Mouse (Mus musculus) hindbrain, embryonic 15.5 days (tissue): Measurements from ENCODE around the gene Hist1h4k. TPM values are rescaled to one million over a fixed set of nuclear protein-coding genes. Genes with fewer than 3 reads are reported as not detected.
"Not testable (repeated sequence)": the region's sequence is repeated elsewhere in the genome, so short reads cannot be mapped to it uniquely, and the experiment has no call there.

Source experiments
- ATAC-seq: fragments of 200-750 bp; cut with Nextera tagmentation; 2 replicates; pipeline ENCODE4 v1.8.0; 2017; ENCODE audit warnings: low read depth, moderate number of reproducible peaks, moderate TSS enrichment; ENCODE audit not compliant: low FRiP score
- H3K27ac ChIP-seq: fragments of 300-500 bp; sonication (generic); replicated peaks from 2 replicates; pipeline ENCODE4 v1.5.1; 2015; ENCODE audit warnings: mild to moderate bottlenecking, inconsistent platforms
- H3K27me3 ChIP-seq: fragments of 300-500 bp; sonication (generic); 2 replicates; pipeline ENCODE4 v1.6.1; 2015; ENCODE audit warnings: control low read depth, inconsistent platforms
- H3K36me3 ChIP-seq: fragments of 300-500 bp; sonication (generic); 2 replicates; pipeline ENCODE4 v1.6.1; 2015; ENCODE audit warnings: control low read depth, inconsistent platforms
- H3K4me1 ChIP-seq: fragments of 300-500 bp; sonication (generic); replicated peaks from 2 replicates; pipeline ENCODE4 v1.6.1; 2015; ENCODE audit warnings: control low read depth, inconsistent platforms
- H3K4me2 ChIP-seq: fragments of 300-500 bp; sonication (generic); 2 replicates; pipeline ENCODE4 v1.6.1; 2015; ENCODE audit warnings: moderate library complexity, mild to moderate bottlenecking, inconsistent platforms
- H3K4me3 ChIP-seq: fragments of 300-500 bp; sonication (generic); 2 replicates; pipeline ENCODE4 v1.5.1; 2015; ENCODE audit warnings: mild to moderate bottlenecking, inconsistent platforms
- H3K9ac ChIP-seq: fragments of 300-500 bp; sonication (generic); 2 replicates; pipeline ENCODE4 v1.6.1; 2015; ENCODE audit warnings: inconsistent platforms
- H3K9me3 ChIP-seq: fragments of 300-500 bp; sonication (generic); 2 replicates; pipeline ENCODE4 v1.6.1; 2016; ENCODE audit warnings: control low read depth, inconsistent platforms
- WGBS: fragments of 180-500 bp; shearing (Covaris S2); methylation state at CpG from one replicate; pipeline ENCODE4 v1.1.7; 2015; 5-methylcytosine and 5-hydroxymethylcytosine counted together
- polyA plus RNA-seq: library from polyadenylated mRNA; unstranded; fragments of >200 nt; fragmentation: Nextera tagmentation; extraction: Ambion mirVana; gene quantifications from 2 replicates; pipeline ENCODE4 v1.2.1, GENCODE M21; 2015

The Hist1h4k gene
- polyA plus RNA-seq: 1.5 and 2.3 TPM in 2 replicates

DNA sequence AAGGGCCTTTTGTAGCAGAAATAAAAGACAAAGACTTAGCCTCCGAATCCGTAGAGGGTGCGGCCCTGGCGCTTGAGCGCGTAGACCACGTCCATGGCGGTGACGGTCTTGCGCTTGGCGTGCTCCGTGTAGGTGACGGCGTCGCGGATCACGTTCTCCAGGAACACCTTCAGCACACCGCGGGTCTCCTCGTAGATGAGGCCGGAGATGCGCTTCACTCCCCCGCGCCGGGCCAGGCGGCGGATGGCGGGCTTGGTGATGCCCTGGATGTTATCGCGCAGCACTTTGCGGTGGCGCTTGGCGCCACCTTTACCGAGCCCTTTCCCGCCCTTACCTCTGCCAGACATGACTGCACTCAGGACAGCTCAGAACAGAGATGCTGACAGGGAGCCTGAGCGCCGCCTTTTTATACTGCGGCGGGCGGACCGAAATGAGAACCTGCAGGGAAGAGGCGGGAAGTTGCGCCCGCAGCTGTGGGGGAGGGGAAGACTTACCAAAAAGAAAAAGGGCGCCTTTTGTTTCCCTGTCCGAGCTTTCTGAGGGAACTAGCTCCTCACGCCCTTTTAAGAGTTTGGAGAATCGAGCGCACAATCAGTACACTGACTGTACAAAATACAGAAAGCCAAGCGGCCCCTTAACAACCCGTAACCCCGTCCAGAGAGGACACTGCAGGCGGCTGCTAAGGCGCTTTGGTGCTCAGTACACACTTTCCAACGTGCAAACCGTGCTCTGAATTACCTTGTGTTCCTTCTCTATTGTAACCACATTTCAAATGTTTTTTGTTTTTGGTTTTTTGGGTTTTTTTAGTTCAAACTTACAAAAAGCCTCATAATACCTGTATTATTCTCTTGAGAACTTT, at the start of gene Hist1h4k:
Gene Hist1h4k, minus strand, starts transcription at position 347 of the 859 bp plus-strand sequence.
- H3K36me3 ChIP-seq, H3K9me3 ChIP-seq, H3K27me3 ChIP-seq: not testable (repeated sequence)
- H3K4me2 ChIP-seq: peak within 1 kb of the TSS; percentile 73
- under 1% methylated on average over 47 of the region's 56 CpGs for WGBS
- peak within 1 kb of the TSS; percentile 89 for H3K27ac ChIP-seq
- H3K4me1 ChIP-seq: peaks cover 31% of the 10 kb centered on the region
- peak within 1 kb of the TSS; percentile 53 for H3K9ac ChIP-seq
- ATAC-seq: peak; percentile 91
- peak within 1 kb of the TSS; percentile 48 for H3K4me3 ChIP-seq

GRCm38 (mm10) chr13:21797163-21797562, 46.9 kb upstream of the Hist1h4k start:
- not testable (repeated sequence) for H3K27ac ChIP-seq, ATAC-seq

GRCm38 (mm10) chr13:21795584-21795983, 45.3 kb upstream of the Hist1h4k start:
- Histone ChIP-seq H3K36me3 (no peaks in the 10 kb centered on the region), H3K27me3 (no peaks in the 10 kb centered on the region), H3K4me1 (no peaks in the 10 kb centered on the region), H3K27ac (no peak overlapping the region), H3K4me3 (no peak overlapping the region), H3K4me2 (no peak overlapping the region), H3K9ac (no peak overlapping the region), H3K9me3 (no peaks in the 10 kb centered on the region)
- no peak for ATAC-seq
- 94% methylated on average over 7 of the region's 7 CpGs for WGBS

More at GRCm38 (mm10) chr13:21797163-21797562, 46.9 kb upstream of the Hist1h4k start:
- H3K4me1 ChIP-seq, H3K27me3 ChIP-seq, H3K9me3 ChIP-seq, H3K4me2 ChIP-seq, H3K9ac ChIP-seq, H3K36me3 ChIP-seq, H3K4me3 ChIP-seq: not testable (repeated sequence)

- Histone ChIP-seq H3K9ac (0 out of 2 replicates have a peak overlapping the region, but pooled peaks have one; percentile 17), H3K27me3 (no peaks in the 10 kb centered on the region), H3K4me2 (peak overlapping the region; percentile 47), H3K36me3 (no peaks in the 10 kb centered on the region), H3K9me3 (no peaks in the 10 kb centered on the region), H3K4me1 (peaks cover 16% of the 10 kb centered on the region), H3K4me3 (peak overlapping the region; percentile 2; the same call in 1 of the 2 replicates), H3K27ac (no peak overlapping the region)
- WGBS: 8% methylated on average over 18 of the region's 18 CpGs
- ATAC-seq: no peak
These were observed 40.4 kb upstream of the Hist1h4k start for GRCm38 (mm10) chr13:21790601-21791283.

DNA sequence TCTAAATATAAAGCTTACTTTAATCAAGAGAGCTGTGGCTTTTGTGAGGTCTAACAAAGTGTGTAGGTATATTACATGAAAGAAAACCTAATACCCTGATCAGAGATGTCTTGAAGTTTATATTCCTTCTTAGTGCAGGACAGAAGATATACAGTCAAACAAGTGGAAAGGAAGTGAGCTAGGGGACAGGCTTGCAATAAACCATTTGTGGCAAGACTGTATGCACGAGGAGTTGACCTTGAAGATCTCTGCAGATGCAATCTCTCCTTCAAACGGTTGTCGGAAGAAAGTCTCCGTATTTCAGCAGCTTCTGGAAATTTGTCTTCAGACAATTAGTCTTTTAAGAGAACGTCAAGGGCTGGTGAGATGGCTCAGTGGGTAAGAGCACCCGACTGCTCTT, 39.6 kb upstream of the Hist1h4k start:
- Histone ChIP-seq H3K27ac (no peak overlapping the region), H3K4me3 (no peak overlapping the region), H3K9ac (no peak overlapping the region), H3K4me1 (peaks cover 18% of the 10 kb centered on the region), H3K27me3 (no peaks in the 10 kb centered on the region), H3K4me2 (no peak overlapping the region), H3K36me3 (no peaks in the 10 kb centered on the region), H3K9me3 (no peaks in the 10 kb centered on the region)
- 59% methylated on average over 6 of the region's 6 CpGs for WGBS
- ATAC-seq: no peak

GRCm38 (mm10) chr13:21787760-21788593, 37.7 kb upstream of the Hist1h4k start:
- no peak; the same call in 1 of the 2 replicates for ATAC-seq
- no peaks in the 10 kb centered on the region for H3K27me3 ChIP-seq
- WGBS: 10% methylated on average over 17 of the region's 21 CpGs
- H3K4me3 ChIP-seq: peak overlapping the region; percentile 34
- peak overlapping the region; percentile 69 for H3K4me2 ChIP-seq
- H3K36me3 ChIP-seq: no peaks in the 10 kb centered on the region
- H3K9ac ChIP-seq: no peak overlapping the region
- H3K27ac ChIP-seq: peak overlapping the region; percentile 42; the same call in 1 of the 2 replicates
- H3K4me1 ChIP-seq: peaks cover 24% of the 10 kb centered on the region
- no peaks in the 10 kb centered on the region for H3K9me3 ChIP-seq

GRCm38 (mm10) chr13:21786899-21787629, 36.8 kb upstream of the Hist1h4k start, which contains the start of the genes Hist1h2an and Hist1h2bp:
TSS of gene Hist1h2an (minus strand) at chr13:21787218.
TSS of gene Hist1h2bp (plus strand) at chr13:21787461.
- under 1% methylated on average over 38 of the region's 63 CpGs for WGBS
- H3K36me3 ChIP-seq, H3K9me3 ChIP-seq, H3K27me3 ChIP-seq: not testable (repeated sequence)
- peak; percentile 97 for ATAC-seq
- peak within 1 kb of the TSS; percentile 34 for H3K4me3 ChIP-seq
- H3K4me1 ChIP-seq: peaks cover 32% of the 10 kb centered on the region
- peak within 1 kb of the TSS; percentile 37; the same call in 1 of the 2 replicates for H3K9ac ChIP-seq
- H3K27ac ChIP-seq: peak within 1 kb of the TSS; percentile 81
- H3K4me2 ChIP-seq: peak within 1 kb of the TSS; percentile 69

DNA sequence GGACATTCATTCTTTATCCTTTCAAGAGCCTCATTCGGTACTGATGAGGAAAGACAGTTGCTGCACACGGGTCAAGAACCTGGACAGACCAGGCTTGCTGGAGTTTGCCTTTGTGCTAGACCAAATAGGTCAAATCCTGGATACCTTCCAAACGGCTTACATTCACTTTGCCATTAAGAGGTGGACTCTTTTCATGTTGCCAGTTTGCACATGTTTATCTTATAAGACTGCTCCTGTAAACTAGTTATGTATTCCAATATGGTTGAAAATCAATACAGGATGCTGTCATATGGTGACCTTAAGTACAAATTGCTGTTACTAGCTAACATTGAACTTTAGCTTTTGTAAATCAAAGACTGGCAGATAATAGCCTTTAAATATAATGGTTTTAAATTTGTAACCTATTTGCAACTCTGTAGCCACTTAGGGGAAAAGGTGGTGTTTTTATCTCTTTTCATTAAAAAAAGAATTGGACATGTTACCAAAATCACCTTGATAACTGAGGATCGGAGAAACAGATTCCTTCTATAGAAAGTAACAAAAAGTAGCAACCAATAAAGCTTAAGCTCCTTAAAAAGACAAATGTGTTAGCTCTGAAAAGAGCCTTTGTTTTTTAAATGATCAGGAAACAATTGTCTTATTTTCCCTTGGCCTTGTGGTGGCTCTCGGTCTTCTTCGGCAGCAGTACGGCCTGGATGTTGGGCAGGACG, 36.0 kb upstream of the Hist1h4k start:
- H3K36me3 ChIP-seq: no peaks in the 10 kb centered on the region
- H3K9me3 ChIP-seq: no peaks in the 10 kb centered on the region
- no peaks in the 10 kb centered on the region for H3K27me3 ChIP-seq
- peaks cover 32% of the 10 kb centered on the region for H3K4me1 ChIP-seq
- WGBS: 5% methylated on average over 8 of the region's 8 CpGs
- peak overlapping the region; percentile 37; the same call in 1 of the 2 replicates for H3K9ac ChIP-seq
- peak overlapping the region; percentile 69 for H3K4me2 ChIP-seq
- ATAC-seq: no peak
- peak overlapping the region; percentile 78 for H3K27ac ChIP-seq
- peak overlapping the region; percentile 34 for H3K4me3 ChIP-seq

- Histone ChIP-seq H3K27ac (peak overlapping the region; percentile 65; the same call in 1 of the 2 replicates), H3K4me1 (peaks cover 44% of the 10 kb centered on the region), H3K4me2 (peak overlapping the region; percentile 85; the same call in 1 of the 2 replicates), H3K9ac (no peak overlapping the region), H3K36me3 (no peaks in the 10 kb centered on the region), H3K27me3 (peaks cover 6% of the 10 kb centered on the region; the same call in 1 of the 2 replicates), H3K9me3 (no peaks in the 10 kb centered on the region), H3K4me3 (no peak overlapping the region)
- no peak for ATAC-seq
- 19% methylated on average over 6 of the region's 6 CpGs for WGBS
These were observed 34.0 kb upstream of the Hist1h4k start for GRCm38 (mm10) chr13:21784311-21784710.

DNA sequence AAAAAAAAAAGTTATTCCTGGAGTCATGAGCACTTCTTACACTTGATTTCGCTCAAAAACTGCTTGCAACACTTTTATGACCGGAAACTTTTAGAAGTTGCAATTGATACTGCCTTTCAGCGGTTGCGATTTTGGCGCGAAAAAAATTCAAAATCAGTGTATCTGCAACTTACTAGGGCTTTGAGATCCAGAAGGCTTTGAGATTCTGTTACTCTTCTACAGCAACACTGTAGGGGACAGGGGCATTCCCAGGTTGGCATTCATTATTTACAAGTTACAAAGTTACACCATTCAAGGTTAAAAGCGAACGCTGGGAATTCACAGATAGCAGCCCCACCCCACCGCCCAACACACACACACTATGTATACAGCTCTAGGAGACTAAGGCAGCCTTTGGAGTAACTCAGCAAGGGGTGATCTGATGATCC, 33.4 kb upstream of the Hist1h4k start:
- Histone ChIP-seq H3K9me3 (no peaks in the 10 kb centered on the region), H3K4me1 (peaks cover 47% of the 10 kb centered on the region), H3K9ac (no peak overlapping the region), H3K27me3 (peaks cover 6% of the 10 kb centered on the region; the same call in 1 of the 2 replicates), H3K4me2 (peak overlapping the region; percentile 85), H3K4me3 (peak overlapping the region; percentile 41), H3K27ac (peak overlapping the region; percentile 65), H3K36me3 (no peaks in the 10 kb centered on the region)
- ATAC-seq: no peak
- WGBS: 1% methylated on average over 9 of the region's 9 CpGs
